Mouse (Mus musculus) stomach, postnatal 0 days (tissue): Measurements from ENCODE around the gene Lrrc32.

ENCODE experiments used
- CTCF ChIP-seq: IDR thresholded peaks from 2 replicates; pipeline ENCODE4 v1.5.1; 2016; ENCODE audit warnings: antibody characterized with exemption, low read depth, mild to moderate bottlenecking, moderate library complexity
- EP300 ChIP-seq: optimal IDR thresholded peaks from 2 replicates; pipeline ENCODE3; 2016; ENCODE audit warnings: antibody characterized with exemption

DNA sequence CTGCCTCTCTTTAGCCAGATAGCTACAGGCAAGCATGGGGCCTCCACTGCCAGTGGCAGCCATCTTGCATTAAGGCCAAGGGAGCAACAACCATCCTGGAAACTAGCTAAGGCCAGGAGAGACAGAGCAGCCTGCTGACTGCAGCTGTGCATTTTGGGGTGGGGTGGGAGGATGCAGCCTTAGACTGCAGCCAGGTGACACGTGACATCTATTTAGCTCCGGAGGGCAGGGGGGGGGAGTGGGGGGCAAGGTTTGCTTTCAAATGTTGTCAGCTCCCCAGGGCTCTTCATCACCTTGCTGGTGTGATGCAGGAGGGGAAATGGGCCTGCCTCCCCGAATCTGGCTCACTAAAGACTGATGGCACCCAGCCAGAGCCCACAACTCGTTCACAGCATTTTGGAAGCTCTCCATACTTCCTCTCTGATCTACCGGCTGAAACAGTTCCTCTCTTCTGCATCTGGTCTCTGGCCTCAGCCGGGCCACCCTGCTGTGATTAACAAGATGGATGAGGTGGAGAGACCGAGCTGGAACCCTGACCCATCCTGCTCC is 34.8 kb downstream of the Lrrc32 start:
- TF ChIP-seq CTCF (no peak), EP300 (no peak)
